Mouse (Mus musculus): ENCODE measurements around the gene Ptprg. TPM values are rescaled to one million over a fixed set of nuclear protein-coding genes. Genes with fewer than 3 reads are reported as not detected.
"Not testable (repeated sequence)": the region's sequence is repeated elsewhere in the genome, so short reads cannot be mapped to it uniquely, and the experiment has no call there.

The Ptprg gene
- total and polyA plus RNA-seq, 2 experiments from 2014 or later: 8.7 to 63.4 TPM

GRCm38 (mm10) chr14:12056912-12057524 is 503.7 kb downstream of the Ptprg start:
- H3K27me3 ChIP-seq (ENCODE audit: control insufficient read depth, insufficient read depth, low read length): no peaks in the 10 kb centered on the region
- H3K4me2 ChIP-seq (ENCODE audit: low read depth, low read length): no peak overlapping the region
- H3K27ac ChIP-seq (ENCODE audit: low read depth): 0 out of 2 replicates have a peak overlapping the region, but pooled peaks have one; percentile 18
- TF ChIP-seq CTCF (IDR thresholded peaks at IDR 0.05; ENCODE audit: low read depth): no peak
- no peak for TF ChIP-seq EP300 (IDR thresholded peaks at IDR 0.05; ENCODE audit: low read depth)
- peaks cover 19% of the 10 kb centered on the region for H3K4me1 ChIP-seq (ENCODE audit: control insufficient read depth, insufficient read depth)
- no peaks in the 10 kb centered on the region for H3K9me3 ChIP-seq (replicated peaks; ENCODE audit: control insufficient read depth, low read length)
- H3K9ac ChIP-seq (replicated peaks; ENCODE audit: low read depth, low read length): no peak overlapping the region
- DNase-seq (ENCODE audit: low spot score) (no peak), ATAC-seq (ENCODE audit: insufficient read depth, low read depth) (no peak)
- H3K36me3 ChIP-seq (replicated peaks; ENCODE audit: control insufficient read depth, insufficient read depth, low read length): no peaks in the 10 kb centered on the region
- WGBS: 80% methylated on average over 5 of the region's 5 CpGs
- no peak overlapping the region for H3K4me3 ChIP-seq (ENCODE audit: low read depth, low read length)

GRCm38 (mm10) chr14:12057856-12058255 is 504.5 kb downstream of the Ptprg start:
- TF ChIP-seq EP300 (IDR thresholded peaks at IDR 0.05; ENCODE audit: low read depth): no peak
- TF ChIP-seq CTCF (IDR thresholded peaks at IDR 0.05; ENCODE audit: low read depth): peak; percentile 53
- Histone ChIP-seq H3K27ac (ENCODE audit: low read depth) (0 out of 2 replicates have a peak overlapping the region, but pooled peaks have one; percentile 18), H3K4me1 (ENCODE audit: control insufficient read depth, insufficient read depth) (peaks cover 21% of the 10 kb centered on the region), H3K4me2 (ENCODE audit: low read depth, low read length) (no peak overlapping the region), H3K9ac (replicated peaks; ENCODE audit: low read depth, low read length) (no peak overlapping the region), H3K27me3 (ENCODE audit: control insufficient read depth, insufficient read depth, low read length) (no peaks in the 10 kb centered on the region), H3K9me3 (replicated peaks; ENCODE audit: control insufficient read depth, low read length) (no peaks in the 10 kb centered on the region), H3K4me3 (ENCODE audit: low read depth, low read length) (no peak overlapping the region), H3K36me3 (replicated peaks; ENCODE audit: control insufficient read depth, insufficient read depth, low read length) (no peaks in the 10 kb centered on the region)
- DNase-seq (ENCODE audit: low spot score) (peak; percentile 62), ATAC-seq (ENCODE audit: insufficient read depth, low read depth) (peak; percentile 84)
- 23% methylated on average over 2 of the region's 2 CpGs for WGBS

- H3K4me3 ChIP-seq (ENCODE audit: low read depth, low read length): no peak overlapping the region
- no peaks in the 10 kb centered on the region for H3K27me3 ChIP-seq (ENCODE audit: control insufficient read depth, insufficient read depth, low read length)
- no peak overlapping the region for H3K4me2 ChIP-seq (ENCODE audit: low read depth, low read length)
- peaks cover 21% of the 10 kb centered on the region for H3K4me1 ChIP-seq (ENCODE audit: control insufficient read depth, insufficient read depth)
- no peaks in the 10 kb centered on the region for H3K36me3 ChIP-seq (replicated peaks; ENCODE audit: control insufficient read depth, insufficient read depth, low read length)
- 74% methylated on average over 7 of the region's 7 CpGs for WGBS
- TF ChIP-seq CTCF (IDR thresholded peaks at IDR 0.05; ENCODE audit: low read depth) (no peak), EP300 (IDR thresholded peaks at IDR 0.05; ENCODE audit: low read depth) (no peak)
- H3K27ac ChIP-seq (ENCODE audit: low read depth): no peak overlapping the region
- DNase-seq (ENCODE audit: low spot score) (no peak), ATAC-seq (ENCODE audit: insufficient read depth, low read depth) (no peak)
- H3K9ac ChIP-seq (replicated peaks; ENCODE audit: low read depth, low read length): no peak overlapping the region
- no peaks in the 10 kb centered on the region for H3K9me3 ChIP-seq (replicated peaks; ENCODE audit: control insufficient read depth, low read length)
Measured at GRCm38 (mm10) chr14:12059149-12059548, 505.8 kb downstream of the Ptprg start.

GRCm38 (mm10) chr14:12061313-12061712 is 508.0 kb downstream of the Ptprg start:
- not testable (repeated sequence) for H3K27ac ChIP-seq (ENCODE audit: low read depth); H3K27me3 ChIP-seq (ENCODE audit: control insufficient read depth, insufficient read depth, low read length); H3K9me3 ChIP-seq (replicated peaks; ENCODE audit: control insufficient read depth, low read length); H3K4me2 ChIP-seq (ENCODE audit: low read depth, low read length); DNase-seq (ENCODE audit: low spot score); ATAC-seq (ENCODE audit: insufficient read depth, low read depth); H3K36me3 ChIP-seq (replicated peaks; ENCODE audit: control insufficient read depth, insufficient read depth, low read length); H3K9ac ChIP-seq (replicated peaks; ENCODE audit: low read depth, low read length); H3K4me3 ChIP-seq (ENCODE audit: low read depth, low read length)
- 47% methylated on average over 2 of the region's 2 CpGs for WGBS
- H3K4me1 ChIP-seq (ENCODE audit: control insufficient read depth, insufficient read depth): peaks cover 21% of the 10 kb centered on the region

GRCm38 (mm10) chr14:12062628-12063360 is 509.5 kb downstream of the Ptprg start:
- DNase-seq (ENCODE audit: low spot score) (no peak), ATAC-seq (ENCODE audit: insufficient read depth, low read depth) (no peak)
- Histone ChIP-seq H3K4me1 (ENCODE audit: control insufficient read depth, insufficient read depth) (peaks cover 21% of the 10 kb centered on the region), H3K9me3 (replicated peaks; ENCODE audit: control insufficient read depth, low read length) (no peaks in the 10 kb centered on the region), H3K4me3 (ENCODE audit: low read depth, low read length) (no peak overlapping the region), H3K9ac (replicated peaks; ENCODE audit: low read depth, low read length) (no peak overlapping the region), H3K36me3 (replicated peaks; ENCODE audit: control insufficient read depth, insufficient read depth, low read length) (no peaks in the 10 kb centered on the region), H3K27ac (ENCODE audit: low read depth) (no peak overlapping the region), H3K4me2 (ENCODE audit: low read depth, low read length) (no peak overlapping the region), H3K27me3 (ENCODE audit: control insufficient read depth, insufficient read depth, low read length) (no peaks in the 10 kb centered on the region)
- no peak for TF ChIP-seq EP300 (IDR thresholded peaks at IDR 0.05; ENCODE audit: low read depth)
- TF ChIP-seq CTCF (IDR thresholded peaks at IDR 0.05; ENCODE audit: low read depth): no peak
- WGBS: 66% methylated on average over 7 of the region's 7 CpGs
